Mouse (Mus musculus) neural tube, embryonic 15.5 days (tissue): ENCODE measurements around the gene Eng. TPM values are rescaled to one million over a fixed set of nuclear protein-coding genes. Genes with fewer than 3 reads are reported as not detected.
A peak's percentile ranks its signal among the peaks of the same experiment; 100 is the strongest.

Experiments used
- ATAC-seq: fragments of 200-750 bp; cut with Nextera tagmentation; 2 replicates; pipeline ENCODE4 v1.8.0; 2017; ENCODE audit warnings: mild to moderate bottlenecking, moderate TSS enrichment, moderate library complexity; ENCODE audit not compliant: low FRiP score
- H3K27ac ChIP-seq: fragments of 300-500 bp; sonication (generic); replicated peaks from 2 replicates; pipeline ENCODE4 v1.5.1; 2015; ENCODE audit warnings: mild to moderate bottlenecking, inconsistent platforms
- H3K27me3 ChIP-seq: fragments of 300-500 bp; sonication (generic); replicated peaks from 2 replicates; pipeline ENCODE4 v1.6.1; 2015; ENCODE audit warnings: inconsistent platforms
- H3K36me3 ChIP-seq: fragments of 300-500 bp; sonication (generic); 2 replicates; pipeline ENCODE4 v1.6.1; 2015; ENCODE audit warnings: inconsistent platforms
- H3K4me1 ChIP-seq: fragments of 300-500 bp; sonication (generic); 2 replicates; pipeline ENCODE4 v1.6.1; 2015; ENCODE audit warnings: inconsistent platforms
- H3K4me2 ChIP-seq: fragments of 300-500 bp; sonication (generic); 2 replicates; pipeline ENCODE4 v1.6.1; 2015; ENCODE audit warnings: inconsistent platforms, mild to moderate bottlenecking, moderate library complexity
- H3K4me3 ChIP-seq: fragments of 300-500 bp; sonication (generic); replicated peaks from 2 replicates; pipeline ENCODE4 v1.5.1; 2015; ENCODE audit warnings: mild to moderate bottlenecking, inconsistent platforms
- H3K9ac ChIP-seq: fragments of 300-500 bp; sonication (generic); replicated peaks from 2 replicates; pipeline ENCODE4 v1.6.1; 2015; ENCODE audit warnings: mild to moderate bottlenecking, inconsistent platforms
- H3K9me3 ChIP-seq: fragments of 300-500 bp; sonication (generic); replicated peaks from 2 replicates; pipeline ENCODE4 v1.6.1; 2016; ENCODE audit warnings: inconsistent platforms
- WGBS: fragments of 180-500 bp; shearing (Covaris S2); methylation state at CpG from one replicate; pipeline ENCODE4 v1.1.7; 2015; ENCODE audit warnings: mixed read lengths; 5-methylcytosine and 5-hydroxymethylcytosine counted together
- polyA plus RNA-seq: library from polyadenylated mRNA; unstranded; fragments of >200 nt; fragmentation: Nextera tagmentation; extraction: Ambion mirVana; gene quantifications from 2 replicates; pipeline ENCODE4 v1.2.1, GENCODE M21; 2015

Gene Eng
- polyA plus RNA-seq, 1 experiment from 2014 or later, result 29.6 TPM

DNA sequence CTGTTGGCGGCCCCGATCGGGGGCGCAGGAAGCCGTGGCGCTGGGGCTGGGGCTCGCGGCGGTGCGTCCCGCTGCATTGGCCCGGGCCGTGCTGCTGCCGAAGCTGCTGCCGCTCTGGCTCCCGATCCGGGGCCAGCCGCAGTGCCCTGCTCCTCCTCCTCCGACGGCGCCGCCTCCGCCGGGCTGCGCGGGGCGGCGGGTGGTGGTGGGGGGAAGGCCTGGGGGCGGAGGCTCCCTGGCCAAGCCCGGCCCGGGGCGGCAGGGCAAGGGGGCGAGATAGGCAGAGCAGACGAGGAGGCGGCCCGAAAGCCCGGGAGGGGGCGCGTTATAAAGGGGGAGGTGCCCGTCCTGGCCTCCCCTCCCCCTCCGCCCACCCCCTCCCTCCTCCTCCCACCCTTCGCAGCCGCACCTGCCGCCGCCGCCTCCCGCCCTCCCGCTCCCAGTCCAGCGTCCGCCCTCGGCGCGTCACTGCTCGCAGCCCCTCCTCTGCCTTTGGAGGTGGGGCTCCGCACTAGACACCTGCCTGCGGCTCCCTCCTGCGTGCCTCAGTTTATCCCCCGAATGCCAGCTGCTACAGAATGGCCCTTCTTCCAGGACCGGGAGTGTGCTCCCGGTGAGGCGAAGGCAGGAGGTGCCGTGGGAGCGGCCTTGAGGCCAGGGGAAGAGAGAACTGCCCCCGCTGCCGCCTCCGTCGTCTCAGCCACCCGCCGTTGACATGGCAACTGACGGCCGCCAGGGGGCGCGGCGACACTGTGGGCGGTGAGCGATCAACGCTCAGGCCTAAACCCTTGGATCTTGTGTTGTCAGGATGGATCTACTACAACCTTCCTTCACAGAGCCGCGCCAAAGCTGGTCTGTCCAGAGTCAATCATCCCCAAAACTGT, 66.8 kb downstream of the Eng start, which contains the start of gene Cdk9:
Gene Cdk9, minus strand, starts transcription at position 143 of the 884 bp plus-strand sequence.
- peaks cover 25% of the 10 kb centered on the region for H3K36me3 ChIP-seq
- peaks cover 39% of the 10 kb centered on the region for H3K4me1 ChIP-seq
- no peaks in the 10 kb centered on the region for H3K27me3 ChIP-seq
- peak within 1 kb of the TSS; percentile 93 for H3K4me3 ChIP-seq
- peak within 1 kb of the TSS; percentile 83 for H3K9ac ChIP-seq
- under 1% methylated on average over 56 of the region's 79 CpGs for WGBS
- H3K9me3 ChIP-seq, result no peaks in the 10 kb centered on the region
- H3K4me2 ChIP-seq, result peak within 1 kb of the TSS; percentile 97
- ATAC-seq, result peak; percentile 91
- peak within 1 kb of the TSS; percentile 99 for H3K27ac ChIP-seq

DNA sequence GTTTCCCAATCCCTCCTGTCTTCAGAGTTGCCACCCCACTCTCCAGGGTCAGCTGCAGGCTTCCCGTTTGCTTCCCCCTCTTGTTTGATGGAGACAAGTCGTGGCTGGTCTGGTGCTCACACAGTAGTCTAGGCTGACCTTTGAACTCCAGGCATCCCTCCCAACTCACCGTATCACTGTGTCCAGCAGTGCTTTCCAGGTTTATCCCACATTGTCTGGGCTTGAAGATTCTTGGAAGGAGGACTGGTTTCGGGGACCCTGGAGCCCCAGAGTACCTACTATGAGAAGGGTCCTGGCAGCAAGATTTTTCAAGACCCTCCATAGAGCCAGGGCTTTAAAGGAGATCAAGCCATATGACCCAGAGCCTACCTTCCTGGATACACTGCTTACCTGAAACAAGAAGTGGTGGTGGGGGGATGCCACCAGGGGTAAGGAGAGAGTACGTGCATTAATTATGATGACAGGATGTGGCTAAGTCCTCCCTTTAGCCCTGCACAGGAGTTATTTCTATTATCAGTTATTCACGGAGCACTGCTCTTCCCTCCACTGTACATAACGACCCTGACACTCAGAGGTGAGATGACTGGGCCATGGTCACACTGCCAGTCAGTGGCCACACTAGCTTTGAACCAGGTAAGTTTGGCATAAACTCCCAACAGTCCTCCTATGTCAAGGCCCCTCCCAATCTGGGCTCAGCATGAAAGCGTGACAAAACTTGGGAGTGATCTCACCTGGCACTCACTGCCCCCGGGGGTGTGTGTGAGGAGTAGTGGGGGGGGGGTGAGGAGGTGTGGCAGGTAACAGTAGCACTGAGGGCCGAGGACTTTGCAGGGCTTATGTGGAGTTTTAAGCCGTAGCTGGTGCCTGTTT, 68.0 kb downstream of the Eng start:
- Histone ChIP-seq H3K4me3 (peak overlapping the region; percentile 93), H3K27me3 (no peaks in the 10 kb centered on the region), H3K9me3 (no peaks in the 10 kb centered on the region), H3K9ac (peak overlapping the region; percentile 83), H3K4me1 (peaks cover 40% of the 10 kb centered on the region), H3K4me2 (peak overlapping the region; percentile 97), H3K36me3 (peaks cover 13% of the 10 kb centered on the region), H3K27ac (peak overlapping the region; percentile 99)
- ATAC-seq, result no peak
- WGBS, result 67% methylated on average over 11 of the region's 11 CpGs

DNA sequence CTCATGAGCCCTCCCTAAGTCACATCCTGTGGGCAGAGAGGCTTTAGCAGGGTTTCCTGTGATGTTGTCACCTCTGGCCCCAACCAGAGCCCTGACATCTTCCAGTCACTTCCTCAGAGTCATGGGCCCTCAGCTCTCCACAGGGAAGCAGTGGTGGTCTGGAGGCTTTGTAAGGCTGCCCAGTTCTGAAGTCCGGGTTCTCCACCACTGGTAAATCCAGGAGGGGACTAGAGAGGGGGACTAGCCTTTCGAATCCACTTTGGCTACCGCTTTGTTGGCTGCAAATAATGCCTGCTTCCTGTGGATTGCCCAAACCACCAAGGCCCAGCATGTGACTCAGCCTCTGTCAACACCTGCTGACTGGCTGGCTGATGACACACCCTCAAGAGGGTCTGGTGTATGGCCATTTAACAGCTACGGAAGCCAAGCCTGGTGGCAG, 68.6 kb downstream of the Eng start:
- no peak for ATAC-seq
- Histone ChIP-seq H3K36me3 (peaks cover 7% of the 10 kb centered on the region), H3K9ac (0 out of 2 replicates have a peak overlapping the region, but pooled peaks have one; percentile 24), H3K27me3 (no peaks in the 10 kb centered on the region), H3K9me3 (no peaks in the 10 kb centered on the region), H3K4me3 (no peak overlapping the region), H3K4me1 (peaks cover 37% of the 10 kb centered on the region), H3K27ac (peak overlapping the region; percentile 99; the same call in 1 of the 2 replicates), H3K4me2 (no peak overlapping the region)
- WGBS, result 72% methylated on average over 4 of the region's 4 CpGs

DNA sequence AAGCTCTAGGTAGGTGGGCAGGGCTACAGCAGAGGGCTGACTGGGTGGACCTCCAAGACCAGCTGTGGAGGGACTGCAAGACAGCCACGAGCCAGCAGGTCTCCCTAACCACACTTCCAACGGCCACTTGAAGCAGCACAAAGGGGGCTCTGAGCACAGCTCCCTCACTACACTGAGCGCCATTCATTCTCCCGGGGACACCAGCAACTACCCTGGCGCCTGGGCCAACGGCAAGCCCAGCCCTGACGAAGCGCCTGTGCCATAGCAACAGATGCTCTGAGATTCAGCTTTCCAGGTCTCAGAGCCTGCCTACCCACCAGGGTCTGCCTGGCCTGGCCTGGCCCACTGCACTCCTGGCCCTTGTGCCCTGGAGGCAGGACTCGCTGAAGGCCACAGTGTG, 72.4 kb downstream of the Eng start:
- H3K9ac ChIP-seq, result no peak overlapping the region
- no peaks in the 10 kb centered on the region for H3K9me3 ChIP-seq
- H3K36me3 ChIP-seq, result no peaks in the 10 kb centered on the region
- H3K4me3 ChIP-seq, result no peak overlapping the region
- H3K27me3 ChIP-seq, result no peaks in the 10 kb centered on the region
- H3K4me2 ChIP-seq, result no peak overlapping the region
- no peak overlapping the region; the same call in 1 of the 2 replicates for H3K27ac ChIP-seq
- peak; percentile 46; the same call in 1 of the 2 replicates for ATAC-seq
- H3K4me1 ChIP-seq, result peaks cover 17% of the 10 kb centered on the region
- WGBS, result 29% methylated on average over 9 of the region's 9 CpGs

DNA sequence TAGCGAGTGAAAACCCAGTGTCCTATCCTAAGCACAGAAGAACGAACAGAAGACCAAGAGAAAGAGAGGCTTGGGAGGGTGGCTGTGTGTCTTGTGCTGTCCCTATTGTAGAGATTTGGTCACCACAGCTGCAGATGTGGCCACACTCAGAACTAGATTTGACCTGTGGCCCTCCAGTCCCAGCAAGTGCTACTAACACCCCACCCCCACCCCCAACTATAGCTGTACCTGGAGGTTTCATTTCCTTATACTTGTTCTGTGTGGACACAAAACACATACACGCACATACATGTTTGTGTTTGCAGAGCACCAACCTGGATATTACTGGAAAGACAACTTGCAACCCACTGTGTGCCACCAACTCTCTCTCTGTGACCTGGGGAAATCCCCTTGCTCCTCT, 73.7 kb downstream of the Eng start:
- Histone ChIP-seq H3K9ac (no peak overlapping the region), H3K9me3 (no peaks in the 10 kb centered on the region), H3K27ac (no peak overlapping the region), H3K4me3 (no peak overlapping the region), H3K27me3 (no peaks in the 10 kb centered on the region), H3K4me1 (peaks cover 4% of the 10 kb centered on the region; the same call in 1 of the 2 replicates), H3K4me2 (no peak overlapping the region), H3K36me3 (no peaks in the 10 kb centered on the region)
- WGBS, result 90% methylated on average over 3 of the region's 3 CpGs
- ATAC-seq, result no peak

DNA sequence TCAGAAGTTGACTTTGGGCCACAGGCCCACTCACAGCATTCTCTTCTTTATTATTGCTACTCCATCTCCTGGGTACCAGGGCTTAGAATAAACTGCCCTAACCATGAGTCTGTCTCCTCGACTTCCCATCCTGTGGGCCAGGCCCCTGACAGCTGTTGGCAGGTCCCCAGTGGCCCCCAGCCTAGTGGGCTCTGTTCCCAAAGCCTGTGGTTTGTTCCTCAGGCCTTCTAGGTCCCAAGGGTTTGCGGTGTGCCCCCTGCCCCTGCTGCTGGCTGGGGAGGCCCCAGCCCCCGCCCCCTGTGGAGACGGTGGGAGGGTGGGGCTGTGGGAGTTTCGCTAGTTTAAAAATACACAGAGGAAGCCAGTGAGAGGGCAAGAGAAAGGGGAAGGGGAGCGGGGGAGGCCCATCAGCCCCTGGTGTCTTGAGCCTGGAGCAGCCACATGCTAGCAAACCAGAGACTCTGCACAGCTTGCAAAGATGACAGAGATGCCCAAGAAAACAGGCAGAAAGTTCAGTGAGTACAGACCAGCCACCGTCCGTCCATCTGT, 74.4 kb downstream of the Eng start, which contains the start of gene Sh2d3c:
Gene Sh2d3c, plus strand, starts transcription at position 375 of the 549 bp plus-strand sequence.
- 51% methylated on average over 8 of the region's 8 CpGs for WGBS
- H3K9ac ChIP-seq, result no peak within 1 kb of the TSS
- ATAC-seq, result no peak
- H3K27me3 ChIP-seq, result no peaks in the 10 kb centered on the region
- no peak within 1 kb of the TSS for H3K4me3 ChIP-seq
- H3K4me1 ChIP-seq, result 0 out of 2 replicates have a peak, but pooled peaks cover 2% of the 10 kb centered on the region
- H3K27ac ChIP-seq, result no peak within 1 kb of the TSS
- H3K9me3 ChIP-seq, result no peaks in the 10 kb centered on the region
- no peaks in the 10 kb centered on the region for H3K36me3 ChIP-seq
- peak within 1 kb of the TSS; percentile 6 for H3K4me2 ChIP-seq

DNA sequence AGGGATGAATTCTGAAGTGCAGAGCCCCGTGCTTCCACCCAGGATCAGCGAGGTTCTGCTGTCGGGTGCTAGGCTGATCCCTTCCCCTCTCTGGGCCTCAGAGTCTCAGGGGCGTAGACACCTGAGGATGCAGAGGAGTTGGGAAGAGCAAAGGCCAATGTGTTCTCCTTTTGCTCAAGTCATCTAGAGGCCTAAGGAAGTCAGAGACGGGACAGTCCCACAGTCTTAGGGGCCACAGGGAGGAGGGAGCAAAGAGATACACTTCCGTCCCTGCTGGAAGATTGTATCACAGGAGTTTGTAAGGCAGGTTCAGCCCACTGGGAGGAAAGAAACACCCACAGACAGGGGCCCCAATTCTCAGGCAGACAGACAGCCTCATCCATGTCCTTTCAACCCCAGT, 75.7 kb downstream of the Eng start:
- WGBS, result 70% methylated on average over 6 of the region's 6 CpGs
- Histone ChIP-seq H3K27me3 (no peaks in the 10 kb centered on the region), H3K4me2 (no peak overlapping the region), H3K9ac (no peak overlapping the region), H3K36me3 (no peaks in the 10 kb centered on the region), H3K4me1 (peaks cover 5% of the 10 kb centered on the region; the same call in 1 of the 2 replicates), H3K4me3 (no peak overlapping the region), H3K27ac (no peak overlapping the region), H3K9me3 (no peaks in the 10 kb centered on the region)
- ATAC-seq, result no peak

DNA sequence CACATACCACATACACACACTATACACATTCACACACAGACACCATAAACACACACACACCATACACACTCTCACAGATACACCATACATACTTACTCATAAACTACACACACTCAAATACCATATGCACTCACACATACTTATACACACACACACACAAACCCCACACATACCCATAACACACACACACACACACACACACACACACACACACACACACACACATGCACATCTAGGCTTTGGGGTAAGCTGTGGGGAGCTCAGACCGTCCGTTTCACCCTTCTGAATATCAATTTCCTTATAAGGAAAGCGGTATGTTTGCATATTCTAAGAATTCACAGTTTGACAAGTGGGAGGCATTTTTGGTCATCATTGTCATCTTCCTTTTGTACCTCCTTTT, 76.2 kb downstream of the Eng start:
- Histone ChIP-seq H3K27me3 (no peaks in the 10 kb centered on the region), H3K9ac (no peak overlapping the region), H3K4me2 (no peak overlapping the region), H3K4me1 (peaks cover 6% of the 10 kb centered on the region; the same call in 1 of the 2 replicates), H3K27ac (no peak overlapping the region), H3K9me3 (no peaks in the 10 kb centered on the region), H3K4me3 (no peak overlapping the region), H3K36me3 (no peaks in the 10 kb centered on the region)
- ATAC-seq, result no peak
- WGBS, result 79% methylated on average over 3 of the region's 3 CpGs

DNA sequence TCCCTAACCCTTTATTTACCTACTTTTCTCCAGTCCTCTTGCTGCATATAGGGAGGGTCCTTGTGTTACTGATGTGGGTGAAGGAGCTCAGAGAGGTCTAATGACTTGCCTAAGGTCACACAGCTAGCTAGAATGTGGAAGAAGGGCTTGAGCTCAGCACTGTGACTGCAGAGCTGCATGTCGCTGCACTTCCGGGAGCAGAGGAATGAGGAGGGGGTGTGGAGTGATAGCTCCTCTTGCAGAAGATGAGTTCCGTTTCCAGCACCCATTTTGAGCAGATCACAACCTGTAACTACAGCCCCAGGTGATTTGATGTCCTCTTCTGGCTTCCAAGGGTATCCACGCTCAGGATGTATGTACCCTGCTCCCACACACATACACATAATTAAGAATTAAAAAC, 77.8 kb downstream of the Eng start:
- ATAC-seq, result no peak
- H3K9me3 ChIP-seq, result no peaks in the 10 kb centered on the region
- no peak overlapping the region for H3K9ac ChIP-seq
- no peaks in the 10 kb centered on the region for H3K27me3 ChIP-seq
- H3K36me3 ChIP-seq, result no peaks in the 10 kb centered on the region
- H3K4me1 ChIP-seq, result peaks cover 4% of the 10 kb centered on the region; the same call in 1 of the 2 replicates
- H3K4me3 ChIP-seq, result no peak overlapping the region
- H3K4me2 ChIP-seq, result no peak overlapping the region
- H3K27ac ChIP-seq, result no peak overlapping the region
- 81% methylated on average over 4 of the region's 4 CpGs for WGBS

DNA sequence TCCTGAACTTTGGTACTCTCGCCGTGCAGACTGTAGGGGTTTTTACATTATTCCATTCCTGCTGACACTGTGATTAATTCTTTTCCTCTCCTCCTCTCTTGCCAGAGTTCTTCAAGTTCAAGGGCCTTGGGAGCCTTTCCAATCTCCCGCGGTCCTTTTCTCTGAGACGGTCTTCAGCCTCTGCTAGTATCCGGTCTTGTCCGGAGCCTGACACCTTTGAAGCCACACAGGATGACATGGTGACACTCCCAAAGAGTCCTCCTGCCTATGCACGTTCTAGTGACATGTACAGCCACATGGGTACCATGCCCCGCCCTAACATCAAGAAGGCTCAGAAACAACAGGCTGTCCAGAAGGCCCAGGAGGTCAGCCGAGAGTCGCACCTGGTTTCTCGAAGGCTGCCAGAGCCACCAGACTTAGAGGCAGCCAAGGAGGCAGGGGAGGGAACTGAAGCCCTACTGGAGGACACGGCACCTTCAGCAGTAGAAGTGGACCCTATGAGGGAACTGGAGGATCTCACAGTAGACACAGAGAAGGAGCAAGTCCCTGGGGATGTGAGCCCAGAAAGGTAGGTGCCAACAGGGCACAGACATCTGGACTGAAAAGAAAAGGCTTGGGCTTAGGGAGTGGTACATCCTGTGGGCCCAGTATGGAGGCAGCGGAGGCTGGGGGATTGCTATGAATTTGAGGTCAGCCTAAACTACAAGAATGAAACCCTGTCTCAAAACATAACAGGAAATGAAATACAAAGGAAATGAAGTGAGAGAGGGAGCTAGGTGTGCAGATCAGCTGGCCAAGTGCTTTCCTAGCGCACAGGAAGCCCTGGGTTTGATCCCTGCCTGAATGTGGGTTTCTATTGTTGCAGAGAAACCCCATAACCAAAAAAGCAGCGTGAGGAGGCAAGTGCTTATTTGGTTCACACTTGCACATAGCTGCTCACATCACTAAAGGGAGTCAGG, 78.7 kb downstream of the Eng start:
- H3K4me2 ChIP-seq, result no peak overlapping the region
- ATAC-seq, result no peak
- H3K36me3 ChIP-seq, result no peaks in the 10 kb centered on the region
- no peaks in the 10 kb centered on the region for H3K27me3 ChIP-seq
- no peak overlapping the region for H3K9ac ChIP-seq
- peaks cover 4% of the 10 kb centered on the region; the same call in 1 of the 2 replicates for H3K4me1 ChIP-seq
- H3K4me3 ChIP-seq, result no peak overlapping the region
- H3K27ac ChIP-seq, result no peak overlapping the region
- H3K9me3 ChIP-seq, result no peaks in the 10 kb centered on the region
- WGBS, result 83% methylated on average over 16 of the region's 16 CpGs
